Mouse (Mus musculus) CH12.LX (cell line): ENCODE results near the gene Hoxa13. TPM values are rescaled to one million over a fixed set of nuclear protein-coding genes. Genes with fewer than 3 reads are reported as not detected.

ENCODE experiments used
- DNase-seq: peaks from one replicate; pipeline ENCODE4 v3.0.0-alpha.2; 2013; ENCODE audit errors: extremely low read depth
- H3K27ac ChIP-seq: 2 replicates; pipeline ENCODE4 v1.5.1; 2012; ENCODE audit warnings: low read depth, mild to moderate bottlenecking, control low read depth, moderate library complexity; ENCODE audit not compliant: insufficient read depth
- H3K27me3 ChIP-seq: replicated peaks from 2 replicates; pipeline ENCODE3; 2012; ENCODE audit warnings: inconsistent platforms
- H3K36me3 ChIP-seq, 2 experiments: replicated peaks in 1 of 2; 2 replicates each; pipeline versions ENCODE3 to v1.6.1; 2012; ENCODE audit warnings: inconsistent platforms in 1 of 2, low read length in 1 of 2, mild to moderate bottlenecking in 1 of 2, mixed read lengths in 1 of 2, moderate library complexity in 1 of 2; ENCODE audit not compliant: control insufficient read depth in 1 of 2, insufficient read depth in 1 of 2
- H3K4me1 ChIP-seq, 2 experiments: 2 replicates each; pipeline ENCODE4 v1.6.1; 2012; ENCODE audit warnings: inconsistent platforms in 1 of 2, moderate library complexity in 1 of 2; ENCODE audit not compliant: insufficient read depth in 2 of 2, control insufficient read depth in 1 of 2
- H3K4me2 ChIP-seq: 2 replicates; pipeline ENCODE4 v1.6.1; 2012; ENCODE audit warnings: low read depth, mild to moderate bottlenecking, control low read depth; ENCODE audit not compliant: poor library complexity, insufficient read depth, severe bottlenecking
- H3K4me3 ChIP-seq, 3 experiments: fragments of 150-350 bp in 1 of 3; sonication (generic) in 1 of 3; replicated peaks in 1 of 3; 2 replicates each; pipeline versions ENCODE3 to v1.5.1; 2011 to 2012; ENCODE audit warnings: low read depth in 2 of 3, low read length in 2 of 3, mild to moderate bottlenecking in 2 of 3, moderate library complexity in 2 of 3, control low read depth in 1 of 3, improper control_type of control experiment in 1 of 3, inconsistent platforms in 1 of 3, mixed read lengths in 1 of 3; ENCODE audit not compliant: poor library complexity in 1 of 3
- H3K79me2 ChIP-seq: replicated peaks from 2 replicates; pipeline ENCODE4 v1.6.1; 2012; ENCODE audit warnings: mild to moderate bottlenecking, moderate library complexity; ENCODE audit not compliant: control insufficient read depth, poor library complexity, insufficient read depth, severe bottlenecking; ENCODE audit errors: extremely low read depth
- H3K9ac ChIP-seq: 2 replicates; pipeline ENCODE4 v1.6.1; 2012; ENCODE audit warnings: low read depth, mild to moderate bottlenecking, control low read depth, moderate library complexity; ENCODE audit not compliant: insufficient read depth
- H3K9me3 ChIP-seq: replicated peaks from 2 replicates; pipeline ENCODE3; 2012; ENCODE audit warnings: low read length, inconsistent platforms, mixed read lengths
- BHLHE40 ChIP-seq: IDR thresholded peaks from 2 replicates; pipeline ENCODE4 v1.6.1; 2011; ENCODE audit warnings: mild to moderate bottlenecking, low read depth, low read length, improper control_type of control experiment
- E2F4 ChIP-seq: IDR thresholded peaks from 2 replicates; pipeline ENCODE4 v1.6.1; 2011; ENCODE audit warnings: low read depth, low read length, improper control_type of control experiment; ENCODE audit not compliant: insufficient replicate concordance
- ELF1 ChIP-seq: IDR thresholded peaks from 2 replicates; pipeline ENCODE4 v1.6.1; 2014; ENCODE audit warnings: low read depth, mild to moderate bottlenecking, inconsistent platforms, low read length, improper control_type of control experiment
- GABPA ChIP-seq: IDR thresholded peaks from 2 replicates; pipeline ENCODE4 v1.6.1; 2012; ENCODE audit warnings: low read depth, low read length, improper control_type of control experiment, inconsistent platforms; ENCODE audit not compliant: insufficient replicate concordance
- MAFK ChIP-seq: IDR thresholded peaks from 2 replicates; pipeline ENCODE4 v1.6.1; 2011; ENCODE audit warnings: low read length, improper control_type of control experiment; ENCODE audit not compliant: insufficient replicate concordance
- MAZ ChIP-seq: IDR thresholded peaks from 2 replicates; pipeline ENCODE4 v1.6.1; 2012; ENCODE audit warnings: low read depth, mild to moderate bottlenecking, inconsistent platforms, low read length, improper control_type of control experiment, moderate library complexity
- MEF2A ChIP-seq: IDR thresholded peaks from 2 replicates; pipeline ENCODE4 v1.6.1; 2014; ENCODE audit warnings: low read depth, mild to moderate bottlenecking, inconsistent platforms, low read length, improper control_type of control experiment, borderline replicate concordance
- MXI1 ChIP-seq: IDR thresholded peaks from 2 replicates; pipeline ENCODE4 v1.6.1; 2011; ENCODE audit warnings: mild to moderate bottlenecking, low read depth, low read length, improper control_type of control experiment
- NELFE ChIP-seq: IDR thresholded peaks from 2 replicates; pipeline ENCODE4 v1.6.1; 2011; ENCODE audit warnings: low read depth, low read length, improper control_type of control experiment
- NRF1 ChIP-seq: IDR thresholded peaks from 2 replicates; pipeline ENCODE4 v1.6.1; 2014; ENCODE audit warnings: low read depth, mild to moderate bottlenecking, inconsistent platforms, low read length, improper control_type of control experiment, moderate library complexity
- POLR2A ChIP-seq: IDR thresholded peaks from 2 replicates; pipeline ENCODE4 v1.6.1; 2011; ENCODE audit warnings: low read depth, mild to moderate bottlenecking, improper control_type of control experiment, low read length
- POLR2AphosphoS2 ChIP-seq: IDR thresholded peaks from 2 replicates; pipeline ENCODE4 v1.6.1; 2011; ENCODE audit warnings: low read depth, low read length, improper control_type of control experiment
- RCOR1 ChIP-seq: conservative IDR thresholded peaks from 2 replicates; pipeline ENCODE4 v1.6.1; 2012; ENCODE audit warnings: low read depth, mild to moderate bottlenecking, inconsistent platforms, low read length, improper control_type of control experiment
- SIN3A ChIP-seq: IDR thresholded peaks from 2 replicates; pipeline ENCODE4 v1.6.1; 2012; ENCODE audit warnings: low read length, improper control_type of control experiment, inconsistent platforms
- SMC3 ChIP-seq: IDR thresholded peaks from 2 replicates; pipeline ENCODE4 v1.6.1; 2011; ENCODE audit warnings: low read depth, low read length, improper control_type of control experiment
- TBP ChIP-seq: conservative IDR thresholded peaks from 2 replicates; pipeline ENCODE4 v1.6.1; 2011; ENCODE audit warnings: low read depth, low read length, improper control_type of control experiment
- UBTF ChIP-seq: IDR thresholded peaks from 2 replicates; pipeline ENCODE4 v1.6.1; 2012; ENCODE audit warnings: low read depth, mild to moderate bottlenecking, inconsistent platforms, low read length, improper control_type of control experiment, moderate library complexity
- USF2 ChIP-seq: conservative IDR thresholded peaks from 2 replicates; pipeline ENCODE4 v1.6.1; 2011; ENCODE audit warnings: low read depth, low read length, improper control_type of control experiment
- ZC3H11A ChIP-seq: IDR thresholded peaks from 2 replicates; pipeline ENCODE4 v1.6.1; 2012; ENCODE audit warnings: low read depth, mild to moderate bottlenecking, inconsistent platforms, low read length, improper control_type of control experiment
- ZMIZ1 ChIP-seq: IDR thresholded peaks from 2 replicates; pipeline ENCODE4 v1.6.1; 2012; ENCODE audit warnings: low read depth, mild to moderate bottlenecking, inconsistent platforms, low read length, improper control_type of control experiment
- ZNF384 ChIP-seq: IDR thresholded peaks from 2 replicates; pipeline ENCODE4 v1.6.1; 2012; ENCODE audit warnings: low read depth, low read length, improper control_type of control experiment, inconsistent platforms
- dilution Hi-C: fragments of 300-500 bp; cut with MboI; formaldehyde crosslinking; loops from 2 replicates; pipeline ENCODE4 v1.14.3; 2020; ENCODE audit warnings: low sequenced_read_pairs; ENCODE audit not compliant: extremely low pct_unique_long_range_greater_than_20kb, extremely low pct_ligation_motif_present
- in situ Hi-C: fragments of 300-500 bp; cut with MboI; formaldehyde crosslinking; loops from 3 replicates; pipeline ENCODE4 v1.14.3; 2019; ENCODE audit warnings: low sequenced_read_pairs, low pct_ligation_motif_present, low pct_unique_long_range_greater_than_20kb, mixed read lengths
- polyA plus RNA-seq: library from polyadenylated mRNA; unstranded; fragments of >175 nt; gene quantifications from 2 replicates; pipeline ENCODE4 v1.2.1, GENCODE M21; 2012; ENCODE audit warnings: low read depth; ENCODE audit not compliant: insufficient read length
- total RNA-seq, 2 experiments: library from RNA; depleted of rRNA; stranded (reverse); fragments of 300-350 nt in 1 of 2; fragments of >200 nt in 1 of 2; gene quantifications; 2 replicates each; pipeline ENCODE4 v1.2.3; 2012 to 2014

Gene Hoxa13
- total and polyA plus RNA-seq, 3 experiments: 0.17 TPM; not detected in 2

GRCm38 (mm10) chr6:52214271-52214670 is 46.4 kb downstream of the Hoxa13 start:
- in situ Hi-C loops: loop anchor here (10.0 to 25.0 kb wide), 2 partner anchors 202 to 349 kb away; partner anchors contain the start of gene Skap2

GRCm38 (mm10) chr6:52213119-52213986 is 47.3 kb downstream of the Hoxa13 start, which contains the start of the genes Hoxa3 and Gm28308:
TSS of gene Hoxa3 (minus strand) at chr6:52213336.
TSS of gene Gm28308 (minus strand) at chr6:52213339.
- in situ Hi-C loops (loop anchor here (10.0 to 25.0 kb wide), 2 partner anchors 201 to 349 kb away; partner anchors contain the start of gene Skap2), dilution Hi-C loops (no loop called here)

More at GRCm38 (mm10) chr6:52214271-52214670, 46.4 kb downstream of the Hoxa13 start:
- H3K9ac ChIP-seq: no peak overlapping the region
- H3K4me1 ChIP-seq: peaks cover 4 to 17% of the 10 kb centered on the region in 2 experiments; a peak in 2 of 4 replicates
- dilution Hi-C loops: no loop called here
- H3K79me2 ChIP-seq: no peaks in the 10 kb centered on the region
- H3K4me2 ChIP-seq: no peak overlapping the region
- no peak for DNase-seq
- H3K36me3 ChIP-seq: no peaks in the 10 kb centered on the region
- peaks cover 26% of the 10 kb centered on the region for H3K9me3 ChIP-seq
- TF ChIP-seq TBP (no peak), UBTF (no peak), E2F4 (no peak), RCOR1 (no peak), SIN3A (no peak), ELF1 (no peak), MEF2A (no peak), ZMIZ1 (no peak), ZNF384 (no peak), NELFE (no peak), ZC3H11A (no peak), SMC3 (no peak), MAFK (no peak), POLR2A (no peak), MXI1 (no peak), POLR2AphosphoS2 (no peak), MAZ (no peak), USF2 (no peak), NRF1 (no peak)
- H3K4me3 ChIP-seq: no peak overlapping the region
- H3K27me3 ChIP-seq: peaks cover 2% of the 10 kb centered on the region
- H3K27ac ChIP-seq: no peak overlapping the region

More at GRCm38 (mm10) chr6:52213119-52213986, 47.3 kb downstream of the Hoxa13 start, which contains the start of the genes Hoxa3 and Gm28308:
- Histone ChIP-seq H3K4me1 (peaks cover 4 to 17% of the 10 kb centered on the region in 2 experiments; a peak in 2 of 4 replicates), H3K79me2 (no peaks in the 10 kb centered on the region), H3K4me3 (peak within 1 kb of the TSS in 2 of 3 experiments; percentile 53 to 57), H3K4me2 (peak within 1 kb of the TSS; percentile 59), H3K27ac (peak within 1 kb of the TSS; percentile 75), H3K9ac (peak within 1 kb of the TSS; percentile 41), H3K9me3 (peaks cover 32% of the 10 kb centered on the region), H3K27me3 (peaks cover 2% of the 10 kb centered on the region), H3K36me3 (peaks cover 0 to 4% of the 10 kb centered on the region in 2 experiments)
- no peak for DNase-seq
- TF ChIP-seq POLR2A (peak; percentile 49), ZNF384 (peak; percentile 37; the same call in 1 of the 2 replicates), GABPA (no peak), BHLHE40 (no peak)
